Mouse (Mus musculus): ENCODE measurements around the gene Ube2n.

- TF ChIP-seq SMC3 (IDR thresholded peaks at IDR 0.05; ENCODE audit: low read depth, low read length): no peak
- TF ChIP-seq USF1 (IDR thresholded peaks at IDR 0.05; ENCODE audit: low read depth, low read length): no peak
These were observed 62.1 kb downstream of the Ube2n start for GRCm38 (mm10) chr10:95576876-95577566.

Measured in MEL (cell line).